ENCODE assay signal across 30 mouse cellular contexts in genomic region chr2:163876830-163877498, GRCm38 (mm10). TPM values are rescaled to one million over a fixed set of nuclear protein-coding genes. Genes with fewer than 3 reads are reported as not detected.
DNase-seq lines count a peak whose midpoint lies in the region; ATAC-seq and TF ChIP-seq lines count a peak whose summit lies in the region.
"Had no signal": no experiment of that assay in that cellular context is flagged by ENCODE, and none has a peak within 500 bp of the region (broad histone marks: within the 10 kb centered on the region; RNA-seq: fewer than 3 reads in every experiment).

No protein-coding gene starts in this region.

- H3K36me3 ChIP-seq in forebrain, postnatal 0 days (ENCODE audit: insufficient read depth) = no peaks in the 10 kb centered on the region
- no peaks in the 10 kb centered on the region for H3K36me3 ChIP-seq in forebrain, embryonic 13.5 days (ENCODE audit: poor library complexity, severe bottlenecking)
- H3K36me3 ChIP-seq: embryonic facial prominence, embryonic 13.5 days; heart, embryonic 15.5 days; limb, embryonic 10.5 days had no signal

- H3K9ac ChIP-seq in forebrain, postnatal 0 days = no peak overlapping the region
- no peak overlapping the region for H3K9ac ChIP-seq in forebrain, embryonic 13.5 days
- H3K9ac ChIP-seq: embryonic facial prominence, embryonic 13.5 days; heart, embryonic 15.5 days; liver, postnatal 0 days had no signal

- no peak for DNase-seq in forebrain, postnatal 0 days
- peak; percentile 51 to 60 for DNase-seq in left cerebral cortex, postnatal 14 days (ENCODE audit: low spot score in 2 of 2)
- no peak for DNase-seq in left cerebral cortex, adult 8-10 months (ENCODE audit: low spot score in 2 of 2)
- peak; percentile 53 to 60 for DNase-seq in right cerebral cortex, adult 2 months (ENCODE audit: low spot score in 2 of 2)
- no peak for DNase-seq in right cerebral cortex, postnatal 4 days
- peak; percentile 43 to 56 for DNase-seq in right cerebral cortex, postnatal 36 days (ENCODE audit: low spot score in 2 of 2)
- no peak for DNase-seq in spleen, postnatal 14 days (ENCODE audit: low spot score in 2 of 2)
- DNase-seq: cerebellum, adult 11 months; cerebellum, postnatal 10 days; gastrocnemius, postnatal 25 days; heart, adult 2 months; heart, postnatal 4 days; kidney, postnatal 36 days; layer of hippocampus, adult 9-11 months; liver, postnatal 0 days; lung, postnatal 10 days; thymus, postnatal 36 days had no signal

- H3K4me2 ChIP-seq in forebrain, postnatal 0 days (ENCODE audit: low read depth) = no peak overlapping the region
- H3K4me2 ChIP-seq in forebrain, embryonic 13.5 days = no peak overlapping the region
- H3K4me2 ChIP-seq: embryonic facial prominence, embryonic 13.5 days; heart, embryonic 15.5 days had no signal

- WGBS in forebrain, postnatal 0 days = 55% methylated on average over 14 of the region's 14 CpGs
- WGBS in forebrain, embryonic 13.5 days = 74% methylated on average over 14 of the region's 14 CpGs

- no peak overlapping the region for H3K4me3 ChIP-seq in forebrain, postnatal 0 days (ENCODE audit: low read depth, low read length)
- no peak overlapping the region for H3K4me3 ChIP-seq in forebrain, embryonic 13.5 days
- H3K4me3 ChIP-seq: embryonic facial prominence, embryonic 13.5 days; heart, adult 2 months; heart, embryonic 15.5 days; limb, embryonic 10.5 days; megakaryocyte, embryonic 14.5 days had no signal

- no peaks in the 10 kb centered on the region for H3K9me3 ChIP-seq in forebrain, postnatal 0 days (ENCODE audit: low read length)
- H3K9me3 ChIP-seq in forebrain, embryonic 13.5 days (replicated peaks) = no peaks in the 10 kb centered on the region
- H3K9me3 ChIP-seq: embryonic facial prominence, embryonic 13.5 days; heart, embryonic 15.5 days; limb, embryonic 10.5 days; megakaryocyte, embryonic 14.5 days had no signal

- H3K4me1 ChIP-seq in forebrain, postnatal 0 days (ENCODE audit: insufficient read depth) = no peaks in the 10 kb centered on the region
- H3K4me1 ChIP-seq in forebrain, embryonic 13.5 days = peaks cover 27% of the 10 kb centered on the region
- H3K4me1 ChIP-seq: limb, embryonic 10.5 days; megakaryocyte, embryonic 14.5 days had no signal

- intact Hi-C loops in left cerebral cortex, postnatal 14 days (cut with DNase I) = no loop called here

- H3K27ac ChIP-seq in forebrain, postnatal 0 days (ENCODE audit: low read depth, low read length) = no peak overlapping the region
- H3K27ac ChIP-seq in forebrain, embryonic 13.5 days = no peak overlapping the region
- H3K27ac ChIP-seq: embryonic facial prominence, embryonic 13.5 days; heart, adult 2 months; heart, embryonic 15.5 days; limb, embryonic 10.5 days had no signal

- ATAC-seq in forebrain, postnatal 0 days = peak; percentile 24; the same call in 1 of the 2 replicates
- ATAC-seq in forebrain, embryonic 13.5 days = no peak
- ATAC-seq: intestine, embryonic 16.5 days; liver, postnatal 0 days had no signal

- TF ChIP-seq CTCF in forebrain, postnatal 0 days (IDR thresholded peaks at IDR 0.05; ENCODE audit: low read depth) = no peak

- H3K27me3 ChIP-seq in forebrain, postnatal 0 days (ENCODE audit: insufficient read depth, low read length) = no peaks in the 10 kb centered on the region
- peaks cover 9% of the 10 kb centered on the region for H3K27me3 ChIP-seq in forebrain, embryonic 13.5 days
- H3K27me3 ChIP-seq: embryonic facial prominence, embryonic 13.5 days had no signal

RNA-seq across cellular contexts. Expression of gene Kcnk15, which starts 23.5 kb away (rescaled TPM):
- total RNA-seq in forebrain, postnatal 0 days (2014; rRNA removed) = 0.19 TPM in 1 of 2 replicates, not detected in the other
- polyA plus RNA-seq in forebrain, postnatal 0 days (2015; fragmentation: Nextera tagmentation; extraction: Ambion mirVana) = 0.15 TPM in 1 of 2 replicates, not detected in the other
- polyA plus RNA-seq in forebrain, embryonic 13.5 days (2015; fragmentation: Nextera tagmentation; extraction: Ambion mirVana) = not detected in 2 replicates
- total RNA-seq in left cerebral cortex, postnatal 14 days (2021) = not detected
- under 1 TPM; 0.19 to 0.27 (median 0.25) TPM for total RNA-seq in left cerebral cortex, adult 8-10 months (2022)
- total RNA-seq: CH12.LX; gastrocnemius, postnatal 25 days; heart, adult 2 months; heart, postnatal 4 days; liver, adult 2 months; MEL; monocyte, adult 5-6 weeks had no signal
- polyA plus RNA-seq: embryonic facial prominence, embryonic 13.5 days; heart, adult 2 months; heart, embryonic 15.5 days; intestine, embryonic 16.5 days; kidney, embryonic 14.5 days; limb, embryonic 10.5 days; liver, adult 2 months; liver, postnatal 0 days; neural tube, embryonic 11.5 days; small intestine, adult 2 months had no signal

RNA-seq across cellular contexts. Expression of gene Rims4, which starts 41.5 kb away (rescaled TPM):
- total RNA-seq in forebrain, postnatal 0 days (2014; rRNA removed) = 53.8 and 59.1 TPM in 2 replicates
- 9.5 and 16.3 TPM in 2 replicates for polyA plus RNA-seq in forebrain, postnatal 0 days (2015; fragmentation: Nextera tagmentation; extraction: Ambion mirVana)
- 2.5 and 3.0 TPM in 2 replicates for polyA plus RNA-seq in forebrain, embryonic 13.5 days (2015; fragmentation: Nextera tagmentation; extraction: Ambion mirVana)
- 100 to 1,000 TPM; 111 to 125 TPM for total RNA-seq in left cerebral cortex, postnatal 14 days (2021)
- 10 to 100 TPM; 64.3 to 72.1 (median 69.3) TPM for total RNA-seq in left cerebral cortex, adult 8-10 months (2022)
- total RNA-seq: CH12.LX; MEL; monocyte, adult 5-6 weeks had no signal

RNA-seq across cellular contexts. Expression of gene Ccn5, which starts 56.3 kb away (rescaled TPM):
- total RNA-seq in forebrain, postnatal 0 days (2014; rRNA removed) = not detected in 2 replicates
- 0.31 and 0.43 TPM in 2 replicates for polyA plus RNA-seq in forebrain, postnatal 0 days (2015; fragmentation: Nextera tagmentation; extraction: Ambion mirVana)
- 0.25 and 0.26 TPM in 2 replicates for polyA plus RNA-seq in forebrain, embryonic 13.5 days (2015; fragmentation: Nextera tagmentation; extraction: Ambion mirVana)
- under 1 TPM in 1 of 2 experiments, not detected in 1; 0.25 TPM for total RNA-seq in left cerebral cortex, postnatal 14 days (2021)
- under 1 TPM in 1 of 4 experiments, not detected in 3; 0.18 TPM for total RNA-seq in left cerebral cortex, adult 8-10 months (2022)
- total RNA-seq: CH12.LX; MEL; monocyte, adult 5-6 weeks had no signal
- polyA plus RNA-seq: small intestine, adult 2 months had no signal

Comparison
In these comparisons a context has a peak if more than half of its experiments do, and no peak if none do; other contexts are left out.
1. DNase-seq: peak in left cerebral cortex, postnatal 14 days (2 of 2), right cerebral cortex, adult 2 months (2 of 2) and right cerebral cortex, postnatal 36 days (2 of 2); none in forebrain, postnatal 0 days (single experiment), left cerebral cortex, adult 8-10 months (0 of 2), right cerebral cortex, postnatal 4 days (single experiment) and spleen, postnatal 14 days (0 of 2).